Mouse (Mus musculus): ENCODE results near the gene Fbxo46.
A peak's percentile ranks its signal among the peaks of the same experiment; 100 is the strongest.

Fbxo46 gene

DNA sequence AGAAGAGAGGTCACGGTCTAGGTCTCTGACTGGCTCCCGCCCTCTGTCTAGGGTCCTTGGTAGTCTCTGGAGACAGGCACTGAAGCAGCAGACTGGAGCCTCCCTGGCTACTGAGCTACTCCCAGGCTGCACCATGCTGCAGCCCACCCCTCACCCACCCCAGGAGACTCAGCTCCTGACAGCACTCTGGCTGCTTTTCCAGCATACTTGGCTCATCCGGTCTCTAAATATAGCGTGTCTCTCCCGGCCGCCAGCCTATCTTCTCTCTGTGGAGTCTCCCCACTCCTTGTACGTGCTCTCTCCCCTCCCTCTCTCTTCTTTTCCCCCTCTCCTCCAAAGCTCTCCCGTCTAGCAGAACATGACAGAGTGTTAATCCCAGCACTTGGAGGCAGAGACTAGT, 50.5 kb downstream of the Fbxo46 start:
- DNase-seq (ENCODE audit: low spot score) = no peak

DNA sequence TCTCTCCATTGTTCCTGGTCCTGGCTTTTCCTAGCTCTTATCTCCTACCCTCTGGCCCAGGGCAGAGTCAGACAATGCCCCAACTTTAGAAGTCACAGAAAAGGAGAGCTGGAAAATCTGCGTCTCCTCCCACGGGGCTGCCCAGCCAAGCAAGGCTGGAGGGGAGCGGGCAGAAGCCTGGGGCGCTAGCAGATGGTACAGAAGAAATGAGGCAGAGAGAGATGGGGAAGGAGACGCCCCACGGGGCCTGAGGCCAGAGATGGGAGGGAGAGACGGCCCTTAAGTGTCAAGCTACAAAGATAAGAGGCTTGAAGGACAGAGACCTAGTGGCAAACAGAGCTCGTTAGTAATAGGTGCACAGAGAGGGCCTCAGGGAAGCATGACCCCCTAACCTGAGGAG, 52.2 kb downstream of the Fbxo46 start:
- DNase-seq (ENCODE audit: low spot score) = no peak

GRCm38 (mm10) chr7:19172874-19173273, 53.2 kb downstream of the Fbxo46 start:
- DNase-seq (ENCODE audit: low spot score) = no peak

DNA sequence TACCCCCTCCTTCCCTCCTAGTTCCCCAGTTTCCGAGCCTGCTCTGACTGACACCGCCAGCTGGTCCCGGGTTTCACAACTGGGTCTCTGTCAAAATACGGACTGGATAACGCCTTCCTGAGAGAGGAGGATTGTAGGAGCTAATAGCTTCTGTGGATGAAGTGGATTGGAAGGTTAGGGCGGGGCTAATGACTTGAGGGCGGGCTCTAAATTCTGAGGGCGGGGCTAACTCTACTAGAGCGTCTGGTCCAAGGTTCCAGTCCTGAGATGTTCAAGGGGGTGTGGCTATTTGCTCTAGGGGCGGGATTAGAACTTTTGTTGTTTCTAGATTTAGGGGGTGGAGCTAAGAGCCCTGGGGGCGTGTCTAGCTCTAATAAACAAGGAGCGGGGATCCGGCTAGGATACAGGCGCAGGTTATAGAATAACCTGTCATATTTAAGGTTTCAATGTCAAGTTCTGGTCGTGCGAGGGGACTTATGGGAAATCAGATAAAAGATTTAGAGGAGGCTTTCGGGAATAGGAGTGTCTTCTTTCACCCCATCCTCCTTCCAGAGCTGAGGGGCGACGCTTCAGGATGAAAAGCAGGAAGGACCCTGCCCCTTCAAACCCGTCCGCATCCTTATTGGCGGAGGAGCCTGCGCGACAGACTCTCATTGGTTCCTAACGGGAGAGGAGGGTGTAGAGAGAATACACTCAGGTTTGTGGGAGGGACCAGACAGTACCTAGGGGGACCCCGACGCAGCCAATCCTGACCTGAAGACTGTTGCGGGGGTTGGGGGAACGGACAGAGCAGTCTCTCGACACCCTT, 56.3 kb downstream of the Fbxo46 start, which contains the start of gene Eml2:
Gene Eml2, plus strand, starts transcription at position 714 of the 808 bp plus-strand sequence.
- DNase-seq (ENCODE audit: low spot score) = peak; percentile 88

DNA sequence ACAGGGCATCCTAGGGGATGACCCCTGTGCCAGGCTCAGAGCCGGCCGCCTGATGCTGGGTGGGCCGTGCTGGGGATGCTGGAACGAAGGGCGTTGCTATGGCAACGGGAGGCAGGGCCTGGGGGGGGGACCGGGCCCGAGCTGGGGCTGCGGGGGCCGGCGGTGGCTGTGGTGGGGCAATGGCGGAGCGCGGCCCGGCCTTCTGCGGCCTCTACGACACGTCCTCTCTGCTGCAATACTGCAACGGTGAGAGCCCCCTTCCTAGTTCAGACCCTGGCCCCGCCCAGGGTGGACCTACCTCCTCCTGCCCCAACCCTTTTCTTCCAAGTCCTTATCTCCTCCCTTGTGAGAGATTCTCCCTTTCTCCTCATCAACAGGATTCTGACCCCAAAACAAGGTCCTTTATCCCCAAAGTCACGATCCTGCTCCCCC, 56.9 kb downstream of the Fbxo46 start:
- DNase-seq (ENCODE audit: low spot score) = no peak

- no peak for DNase-seq (ENCODE audit: low spot score)
Observed at GRCm38 (mm10) chr7:19177216-19177615, 57.6 kb downstream of the Fbxo46 start.

DNA sequence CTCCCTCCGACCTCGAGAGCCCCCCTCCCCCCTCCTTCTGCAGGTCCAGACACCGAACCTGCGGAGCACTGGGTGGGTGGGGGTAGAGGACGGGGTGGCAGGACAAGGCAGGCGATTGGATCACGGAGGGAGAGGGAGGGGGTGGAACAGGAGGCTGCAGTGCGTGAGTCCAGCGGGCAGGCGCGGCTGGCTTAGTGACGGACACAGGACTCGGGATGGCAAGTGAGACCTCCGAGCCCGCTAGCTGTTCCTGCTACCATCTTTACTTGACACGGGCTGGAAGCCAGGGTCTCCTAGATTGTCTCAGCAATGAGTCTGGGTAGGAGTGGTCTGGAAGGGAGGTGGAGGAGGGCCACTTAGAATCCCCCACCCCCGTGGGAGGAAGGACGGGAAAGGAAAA, 58.4 kb downstream of the Fbxo46 start:
- no peak for DNase-seq (ENCODE audit: low spot score)

GRCm38 (mm10) chr7:19178443-19179092, 58.9 kb downstream of the Fbxo46 start:
- DNase-seq (ENCODE audit: low spot score) = peak; percentile 75

- DNase-seq (ENCODE audit: low spot score) = no peak
Observed at GRCm38 (mm10) chr7:19179173-19179572, 59.5 kb downstream of the Fbxo46 start.

GRCm38 (mm10) chr7:19179936-19180335, 60.3 kb downstream of the Fbxo46 start:
- no peak for DNase-seq (ENCODE audit: low spot score)

GRCm38 (mm10) chr7:19180862-19181429, 61.3 kb downstream of the Fbxo46 start:
- no peak for DNase-seq (ENCODE audit: low spot score)

DNA sequence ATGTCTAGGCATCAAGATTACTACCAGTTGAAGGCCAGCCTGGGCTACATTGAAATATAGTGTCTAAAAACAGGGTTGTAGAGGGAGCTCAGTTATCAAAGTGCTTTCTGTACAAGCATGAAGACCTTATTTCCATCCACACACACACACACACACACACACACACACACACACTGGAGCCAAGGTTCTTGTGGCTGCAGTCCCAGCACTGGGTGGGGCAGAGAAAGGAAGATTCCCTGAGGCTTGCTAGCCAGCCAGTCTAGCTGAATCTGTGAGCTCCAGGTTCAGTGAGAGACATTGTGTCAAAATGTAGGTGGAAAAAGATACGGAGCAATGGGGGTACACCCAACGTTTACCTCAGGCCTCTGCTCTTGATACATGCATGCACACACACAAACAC, 64.6 kb downstream of the Fbxo46 start:
- no peak for DNase-seq (ENCODE audit: low spot score)

DNA sequence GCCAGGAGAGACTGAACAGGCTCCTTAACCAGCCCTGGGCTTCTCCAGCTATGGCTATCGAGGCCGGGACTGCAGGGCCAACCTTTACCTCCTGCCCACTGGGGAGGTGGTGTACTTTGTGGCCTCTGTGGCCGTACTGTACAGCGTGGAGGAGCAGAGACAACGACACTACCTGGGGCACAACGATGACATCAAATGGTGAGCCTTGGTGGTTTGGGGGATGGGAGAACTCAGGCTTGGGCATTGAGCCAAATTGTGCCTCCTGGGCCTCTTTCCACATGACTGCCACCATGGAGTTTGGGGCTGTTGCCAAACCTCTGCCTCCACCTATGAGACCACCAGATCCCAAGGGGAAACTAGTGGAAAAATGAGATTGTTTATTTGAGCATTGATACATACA, 65.1 kb downstream of the Fbxo46 start:
- DNase-seq (ENCODE audit: low spot score) = no peak

Measured in left cerebral cortex, adult 11 months (tissue).